Mouse (Mus musculus) lung, embryonic 14.5 days (tissue): ENCODE results near the gene Abcc8. TPM values are rescaled to one million over a fixed set of nuclear protein-coding genes. Genes with fewer than 3 reads are reported as not detected.

Experiments used
- ATAC-seq: fragments of 200-750 bp; cut with Nextera tagmentation; 2 replicates; pipeline ENCODE4 v1.8.0; 2017; ENCODE audit warnings: mild to moderate bottlenecking, moderate TSS enrichment, moderate library complexity; ENCODE audit not compliant: insufficient read depth
- DNase-seq: peaks from one replicate; pipeline ENCODE4 v3.0.0-alpha.2; 2015
- H3K27ac ChIP-seq: fragments of 300-500 bp; sonication (generic); 2 replicates; pipeline ENCODE4 v1.5.1; 2014; ENCODE audit warnings: low read depth, mild to moderate bottlenecking, moderate library complexity
- H3K27me3 ChIP-seq: fragments of 300-500 bp; sonication (generic); 2 replicates; pipeline ENCODE4 v1.6.1; 2014; ENCODE audit warnings: low read length, control low read depth; ENCODE audit not compliant: insufficient read depth
- H3K36me3 ChIP-seq: fragments of 300-500 bp; sonication (generic); 2 replicates; pipeline ENCODE4 v1.6.1; 2014; ENCODE audit warnings: control low read depth; ENCODE audit not compliant: insufficient read depth
- H3K4me1 ChIP-seq: fragments of 300-500 bp; sonication (generic); 2 replicates; pipeline ENCODE4 v1.6.1; 2014; ENCODE audit warnings: antibody characterized with exemption, control low read depth; ENCODE audit not compliant: insufficient read depth
- H3K4me2 ChIP-seq: fragments of 300-500 bp; sonication (generic); 2 replicates; pipeline ENCODE4 v1.6.1; 2014; ENCODE audit warnings: mild to moderate bottlenecking
- H3K4me3 ChIP-seq: fragments of 300-500 bp; sonication (generic); 2 replicates; pipeline ENCODE4 v1.5.1; 2014; ENCODE audit warnings: low read depth, low read length
- H3K9ac ChIP-seq: fragments of 300-500 bp; sonication (generic); 2 replicates; pipeline ENCODE4 v1.6.1; 2014
- H3K9me3 ChIP-seq: fragments of 300-500 bp; sonication (generic); 2 replicates; pipeline ENCODE4 v1.6.1; 2016; ENCODE audit warnings: low read depth, low read length, control low read depth
- CTCF ChIP-seq: IDR thresholded peaks from 2 replicates; pipeline ENCODE4 v1.5.1; 2016; ENCODE audit warnings: antibody characterized with exemption, low read depth
- WGBS: fragments of 180-500 bp; shearing (Covaris S2); extraction: QIAGEN DNeasy Blood & Tissue Kit; methylation state at CpG from one replicate; pipeline ENCODE4 v1.1.7; 2014; 5-methylcytosine and 5-hydroxymethylcytosine counted together
- polyA plus RNA-seq: library from polyadenylated mRNA; unstranded; fragments of >200 nt; fragmentation: Nextera tagmentation; extraction: Ambion mirVana; gene quantifications from 2 replicates; pipeline ENCODE4 v1.2.1, GENCODE M21; 2014

The Abcc8 gene
- polyA plus RNA-seq, 1 experiment from 2014 or later, result 0.32 TPM

GRCm38 (mm10) chr7:46133858-46134257 lies 46.0 kb downstream of the Abcc8 start:
- peak; percentile 33; the same call in 1 of the 2 replicates for ATAC-seq
- Histone ChIP-seq H3K27ac (no peak overlapping the region), H3K9ac (no peak overlapping the region), H3K36me3 (no peaks in the 10 kb centered on the region), H3K4me1 (no peaks in the 10 kb centered on the region), H3K4me2 (no peak overlapping the region), H3K27me3 (no peaks in the 10 kb centered on the region), H3K4me3 (no peak overlapping the region), H3K9me3 (no peaks in the 10 kb centered on the region)
- 10% methylated on average over 7 of the region's 7 CpGs for WGBS
- TF ChIP-seq CTCF, result no peak
- DNase-seq, result peak; percentile 16

- DNase-seq, result no peak
- Histone ChIP-seq H3K27me3 (no peaks in the 10 kb centered on the region), H3K4me1 (no peaks in the 10 kb centered on the region), H3K27ac (no peak overlapping the region), H3K4me2 (no peak overlapping the region), H3K9ac (no peak overlapping the region), H3K9me3 (no peaks in the 10 kb centered on the region), H3K4me3 (no peak overlapping the region), H3K36me3 (no peaks in the 10 kb centered on the region)
- WGBS, result 73% methylated on average over 12 of the region's 12 CpGs
- ATAC-seq, result no peak
- TF ChIP-seq CTCF, result no peak
Observed at GRCm38 (mm10) chr7:46132229-46132628, 47.6 kb downstream of the Abcc8 start.

- H3K4me2 ChIP-seq, result no peak overlapping the region
- H3K27ac ChIP-seq, result no peak overlapping the region
- H3K36me3 ChIP-seq, result no peaks in the 10 kb centered on the region
- H3K27me3 ChIP-seq, result no peaks in the 10 kb centered on the region; the same call in 1 of the 2 replicates
- no peaks in the 10 kb centered on the region for H3K4me1 ChIP-seq
- TF ChIP-seq CTCF, result no peak
- ATAC-seq (no peak), DNase-seq (no peak)
- no peaks in the 10 kb centered on the region for H3K9me3 ChIP-seq
- WGBS, result 63% methylated on average over 8 of the region's 8 CpGs
- H3K9ac ChIP-seq, result no peak overlapping the region
- H3K4me3 ChIP-seq, result no peak overlapping the region
Observed at GRCm38 (mm10) chr7:46131806-46132205, 48.0 kb downstream of the Abcc8 start.

GRCm38 (mm10) chr7:46131266-46131665 lies 48.6 kb downstream of the Abcc8 start:
- no peak overlapping the region for H3K27ac ChIP-seq
- H3K9me3 ChIP-seq, result no peaks in the 10 kb centered on the region
- H3K9ac ChIP-seq, result no peak overlapping the region
- ATAC-seq, result no peak
- no peaks in the 10 kb centered on the region; the same call in 1 of the 2 replicates for H3K27me3 ChIP-seq
- H3K4me2 ChIP-seq, result no peak overlapping the region
- 27% methylated on average over 3 of the region's 3 CpGs for WGBS
- no peak for DNase-seq
- TF ChIP-seq CTCF, result no peak
- no peaks in the 10 kb centered on the region for H3K36me3 ChIP-seq
- no peak overlapping the region for H3K4me3 ChIP-seq
- H3K4me1 ChIP-seq, result no peaks in the 10 kb centered on the region

GRCm38 (mm10) chr7:46130723-46131122 lies 49.1 kb downstream of the Abcc8 start:
- Histone ChIP-seq H3K27me3 (no peaks in the 10 kb centered on the region; the same call in 1 of the 2 replicates), H3K9ac (no peak overlapping the region), H3K4me1 (no peaks in the 10 kb centered on the region), H3K36me3 (no peaks in the 10 kb centered on the region), H3K4me3 (no peak overlapping the region), H3K9me3 (no peaks in the 10 kb centered on the region), H3K4me2 (no peak overlapping the region), H3K27ac (no peak overlapping the region)
- no peak for TF ChIP-seq CTCF
- ATAC-seq, result no peak
- WGBS, result 49% methylated on average over 7 of the region's 7 CpGs
- DNase-seq, result no peak

GRCm38 (mm10) chr7:46129463-46130179 lies 50.2 kb downstream of the Abcc8 start:
- DNase-seq (no peak), ATAC-seq (no peak)
- Histone ChIP-seq H3K9me3 (no peaks in the 10 kb centered on the region), H3K4me3 (no peak overlapping the region), H3K4me1 (peaks cover 2% of the 10 kb centered on the region; the same call in 1 of the 2 replicates), H3K27ac (no peak overlapping the region), H3K9ac (no peak overlapping the region), H3K36me3 (no peaks in the 10 kb centered on the region), H3K4me2 (no peak overlapping the region), H3K27me3 (no peaks in the 10 kb centered on the region; the same call in 1 of the 2 replicates)
- 29% methylated on average over 7 of the region's 7 CpGs for WGBS
- TF ChIP-seq CTCF, result no peak

- 41% methylated on average over 7 of the region's 7 CpGs for WGBS
- DNase-seq (no peak), ATAC-seq (no peak)
- Histone ChIP-seq H3K27ac (no peak overlapping the region), H3K4me1 (peaks cover 10% of the 10 kb centered on the region), H3K4me2 (no peak overlapping the region), H3K4me3 (no peak overlapping the region), H3K9ac (no peak overlapping the region), H3K27me3 (no peaks in the 10 kb centered on the region; the same call in 1 of the 2 replicates), H3K36me3 (no peaks in the 10 kb centered on the region), H3K9me3 (no peaks in the 10 kb centered on the region)
- TF ChIP-seq CTCF, result no peak
Observed at GRCm38 (mm10) chr7:46128196-46128595, 51.6 kb downstream of the Abcc8 start.
